Mouse (Mus musculus) lung, postnatal 4 days (tissue): ENCODE data around the gene Gm43191.

Experiments
- DNase-seq, 2 experiments: peaks; one replicate each; pipeline ENCODE4 v3.0.0; 2021

Gene Gm43191

GRCm38 (mm10) chr3:116620636-116621370 is 60.3 kb downstream of the Gm43191 start:
- no peak for DNase-seq

GRCm38 (mm10) chr3:116618855-116619254 is 62.2 kb downstream of the Gm43191 start:
- no peak for DNase-seq

GRCm38 (mm10) chr3:116615318-116616068 is 65.6 kb downstream of the Gm43191 start:
- DNase-seq, result no peak

- peak; percentile 22 to 50 for DNase-seq
These were observed 66.7 kb downstream of the Gm43191 start, which contains the start of gene Trmt13 for GRCm38 (mm10) chr3:116614295-116614892. TSS of gene Trmt13 (minus strand) at chr3:116614587.

GRCm38 (mm10) chr3:116604570-116604969 is 76.5 kb downstream of the Gm43191 start:
- no peak for DNase-seq

GRCm38 (mm10) chr3:116601781-116602180 is 79.3 kb downstream of the Gm43191 start:
- no peak for DNase-seq

GRCm38 (mm10) chr3:116601005-116601404 is 80.1 kb downstream of the Gm43191 start:
- DNase-seq, result no peak

- no peak for DNase-seq
These were observed 81.4 kb downstream of the Gm43191 start for GRCm38 (mm10) chr3:116599705-116600104.

GRCm38 (mm10) chr3:116595603-116595991 is 85.5 kb downstream of the Gm43191 start:
- DNase-seq, result no peak

- DNase-seq, result peak; percentile 97 to 99
These were observed 86.1 kb downstream of the Gm43191 start, which contains the start of gene Sass6 for GRCm38 (mm10) chr3:116594728-116595602. TSS of gene Sass6 (plus strand) at chr3:116594982.

GRCm38 (mm10) chr3:116594076-116594727 is 86.9 kb downstream of the Gm43191 start:
- DNase-seq, result no peak
